26 mouse cellular contexts compared by ENCODE assay signal in genomic region chr14:123990591-123991195, GRCm38 (mm10).
DNase-seq lines count a peak whose midpoint lies in the region; TF ChIP-seq lines count a peak whose summit lies in the region.
"Had no signal": no experiment of that assay in that cellular context is flagged by ENCODE, and none has a peak within 500 bp of the region (broad histone marks: within the 10 kb centered on the region; RNA-seq: fewer than 3 reads in every experiment).

No protein-coding gene starts in this region.

- no peak overlapping the region for H3K4me3 ChIP-seq in CH12.LX (replicated peaks in 1 of 3; ENCODE audit: low read depth in 2 of 3, low read length in 2 of 3, poor library complexity in 1 of 3)
- H3K4me3 ChIP-seq: forebrain, embryonic 15.5 days; heart, embryonic 13.5 days; hindbrain, embryonic 13.5 days; limb, embryonic 13.5 days; liver, embryonic 13.5 days; midbrain, embryonic 10.5 days; neural tube, embryonic 13.5 days; stomach, embryonic 15.5 days had no signal

- no peaks in the 10 kb centered on the region for H3K9me3 ChIP-seq in CH12.LX (replicated peaks; ENCODE audit: low read length)
- H3K9me3 ChIP-seq: forebrain, embryonic 15.5 days; heart, embryonic 13.5 days; hindbrain, embryonic 13.5 days; limb, embryonic 13.5 days; liver, embryonic 13.5 days; midbrain, embryonic 10.5 days; neural tube, embryonic 13.5 days; stomach, embryonic 15.5 days had no signal

- TF ChIP-seq RAD21 in CH12.LX (IDR thresholded peaks at IDR 0.05; ENCODE audit: low read depth, low read length), result no peak

- H3K4me1 ChIP-seq in CH12.LX (ENCODE audit: control insufficient read depth in 1 of 2, insufficient read depth in 2 of 2), result peaks cover 0 to 24% of the 10 kb centered on the region in 2 experiments; a peak in 3 of 4 replicates
- H3K4me1 ChIP-seq: forebrain, embryonic 15.5 days; hindbrain, embryonic 13.5 days; limb, embryonic 13.5 days; liver, embryonic 13.5 days; midbrain, embryonic 10.5 days; stomach, embryonic 15.5 days had no signal

- H3K27ac ChIP-seq in CH12.LX (ENCODE audit: insufficient read depth, low read depth), result peak overlapping the region; percentile 31; the same call in 1 of the 2 replicates
- H3K27ac ChIP-seq: forebrain, embryonic 15.5 days; heart, embryonic 13.5 days; hindbrain, embryonic 13.5 days; limb, embryonic 13.5 days; liver, embryonic 13.5 days; macrophage; midbrain, embryonic 10.5 days; neural tube, embryonic 13.5 days; stomach, embryonic 15.5 days had no signal

- H3K4me2 ChIP-seq in CH12.LX (ENCODE audit: insufficient read depth, low read depth, poor library complexity, severe bottlenecking), result peak overlapping the region; percentile 56; the same call in 1 of the 2 replicates
- H3K4me2 ChIP-seq: forebrain, embryonic 15.5 days; heart, embryonic 13.5 days; hindbrain, embryonic 13.5 days; limb, embryonic 13.5 days; liver, embryonic 13.5 days; lung, embryonic 14.5 days; neural tube, embryonic 13.5 days; stomach, embryonic 15.5 days had no signal

- peak; percentile 79 for TF ChIP-seq EP300 in CH12.LX (IDR thresholded peaks at IDR 0.05; ENCODE audit: low read length)

- no peak for TF ChIP-seq POLR2A in CH12.LX (IDR thresholded peaks at IDR 0.05; ENCODE audit: low read depth, low read length)

- DNase-seq in adrenal gland, adult 8-10 months, result peak; percentile 24
- no peak for DNase-seq in adrenal gland, postnatal 4 days (ENCODE audit: low spot score in 2 of 2)
- DNase-seq in layer of hippocampus, adult 9-10 months (ENCODE audit: low spot score), result peak; percentile 12
- no peak for DNase-seq in layer of hippocampus, postnatal 25 days (ENCODE audit: extremely low spot score in 1 of 2, low spot score in 1 of 2)
- DNase-seq in CH12.LX (ENCODE audit: extremely low read depth), result peak; percentile 78
- DNase-seq in brain, adult 2 months (ENCODE audit: low read depth, low spot score), result peak; percentile 56
- no peak for DNase-seq in cerebellum, adult 9-10 months
- no peak for DNase-seq in lung, postnatal 10 days
- DNase-seq: B cell, adult 2 months; cerebellum, adult 18-20 months; cerebellum, postnatal 36 days; gastrocnemius, postnatal 10 days; heart, adult 11 months; kidney, adult 2 months; kidney, postnatal 36 days; liver, embryonic 13.5 days; lung, embryonic 14.5 days; right cerebral cortex, postnatal 14 days had no signal

- TF ChIP-seq CTCF in CH12.LX (conservative IDR thresholded peaks at IDR 0.05 in 1 of 2, IDR thresholded peaks at IDR 0.05 in 1 of 2; ENCODE audit: low read depth in 2 of 2, low read length in 2 of 2), result no peak

- in situ Hi-C loops in CH12.LX (cut with MboI; ENCODE audit: low pct_ligation_motif_present, low pct_unique_long_range_greater_than_20kb, low sequenced_read_pairs), result no loop called here

- H3K36me3 ChIP-seq in CH12.LX (replicated peaks in 1 of 2; ENCODE audit: control insufficient read depth in 1 of 2, insufficient read depth in 1 of 2, low read length in 1 of 2), result no peaks in the 10 kb centered on the region
- H3K36me3 ChIP-seq: forebrain, embryonic 15.5 days; heart, embryonic 13.5 days; hindbrain, embryonic 13.5 days; limb, embryonic 13.5 days; liver, embryonic 13.5 days; midbrain, embryonic 10.5 days; neural tube, embryonic 13.5 days; stomach, embryonic 15.5 days had no signal

- no peaks in the 10 kb centered on the region for H3K79me2 ChIP-seq in CH12.LX (replicated peaks; ENCODE audit: control insufficient read depth, extremely low read depth, insufficient read depth, poor library complexity, severe bottlenecking)

- H3K27me3 ChIP-seq in CH12.LX (replicated peaks), result no peaks in the 10 kb centered on the region
- H3K27me3 ChIP-seq: forebrain, embryonic 15.5 days; heart, embryonic 13.5 days; hindbrain, embryonic 13.5 days; limb, embryonic 13.5 days; liver, embryonic 13.5 days; neural tube, embryonic 13.5 days; stomach, embryonic 15.5 days had no signal

- H3K9ac ChIP-seq in CH12.LX (ENCODE audit: insufficient read depth, low read depth), result no peak overlapping the region
- H3K9ac ChIP-seq: forebrain, embryonic 15.5 days; heart, embryonic 13.5 days; hindbrain, embryonic 13.5 days; limb, embryonic 13.5 days; liver, embryonic 13.5 days; lung, embryonic 14.5 days; neural tube, embryonic 13.5 days; stomach, embryonic 15.5 days had no signal

- dilution Hi-C loops in CH12.LX (cut with MboI; ENCODE audit: extremely low pct_ligation_motif_present, extremely low pct_unique_long_range_greater_than_20kb, low sequenced_read_pairs), result no loop called here

TF ChIP-seq in CH12.LX, 34 proteins besides CTCF, POLR2A, EP300 and RAD21:
- TF ChIP-seq TCF12 (IDR thresholded peaks at IDR 0.05; ENCODE audit: low read depth, low read length) (peak; percentile 58; the same call in 1 of the 2 replicates), SMC3 (IDR thresholded peaks at IDR 0.05; ENCODE audit: low read depth, low read length) (no peak), GABPA (IDR thresholded peaks at IDR 0.05; ENCODE audit: insufficient replicate concordance, low read depth, low read length) (no peak), JUND (conservative IDR thresholded peaks at IDR 0.05; ENCODE audit: low read depth, low read length) (peak; percentile 72; the same call in 1 of the 2 replicates), MXI1 (IDR thresholded peaks at IDR 0.05; ENCODE audit: low read depth, low read length) (no peak), MAX (IDR thresholded peaks at IDR 0.05; ENCODE audit: low read length) (no peak), TBP (conservative IDR thresholded peaks at IDR 0.05; ENCODE audit: low read depth, low read length) (no peak), ELF1 (IDR thresholded peaks at IDR 0.05; ENCODE audit: low read depth, low read length) (no peak), E2F4 (IDR thresholded peaks at IDR 0.05; ENCODE audit: insufficient replicate concordance, low read depth, low read length) (no peak), RCOR1 (conservative IDR thresholded peaks at IDR 0.05; ENCODE audit: low read depth, low read length) (no peak), ZMIZ1 (IDR thresholded peaks at IDR 0.05; ENCODE audit: low read depth, low read length) (no peak), MAZ (IDR thresholded peaks at IDR 0.05; ENCODE audit: low read depth, low read length) (no peak), USF1 (IDR thresholded peaks at IDR 0.05; ENCODE audit: low read depth, low read length) (no peak), ETS1 (conservative IDR thresholded peaks at IDR 0.05; ENCODE audit: low read depth, low read length) (peak; percentile 56), JUN (IDR thresholded peaks at IDR 0.05; ENCODE audit: insufficient read depth, low read depth, low read length) (peak; percentile 68), NRF1 (IDR thresholded peaks at IDR 0.05; ENCODE audit: low read depth, low read length) (no peak), KAT2A (IDR thresholded peaks at IDR 0.05; ENCODE audit: insufficient replicate concordance, low read length) (no peak), ZNF384 (IDR thresholded peaks at IDR 0.05; ENCODE audit: low read depth, low read length) (no peak), MYC (IDR thresholded peaks at IDR 0.05; ENCODE audit: low read depth, low read length) (no peak), POLR2AphosphoS2 (IDR thresholded peaks at IDR 0.05; ENCODE audit: low read depth, low read length) (no peak), IRF4 (IDR thresholded peaks at IDR 0.05; ENCODE audit: low read depth, low read length) (peak; percentile 73), ZC3H11A (IDR thresholded peaks at IDR 0.05; ENCODE audit: low read depth, low read length) (no peak), HCFC1 (IDR thresholded peaks at IDR 0.05; ENCODE audit: low read depth, low read length) (no peak), CHD1 (IDR thresholded peaks at IDR 0.05; ENCODE audit: low read depth, low read length) (no peak), BHLHE40 (IDR thresholded peaks at IDR 0.05; ENCODE audit: low read depth, low read length) (peak; percentile 45; the same call in 1 of the 2 replicates), ZKSCAN1 (IDR thresholded peaks at IDR 0.05; ENCODE audit: borderline replicate concordance, low read depth, low read length) (no peak), MAFK (IDR thresholded peaks at IDR 0.05; ENCODE audit: insufficient replicate concordance, low read length) (no peak), PAX5 (IDR thresholded peaks at IDR 0.05; ENCODE audit: low read length) (no peak), MEF2A (IDR thresholded peaks at IDR 0.05; ENCODE audit: borderline replicate concordance, low read depth, low read length) (peak; percentile 85), USF2 (conservative IDR thresholded peaks at IDR 0.05; ENCODE audit: low read depth, low read length) (no peak), UBTF (IDR thresholded peaks at IDR 0.05; ENCODE audit: low read depth, low read length) (no peak)

Comparison
In these comparisons a context has a peak if more than half of its experiments do, and no peak if none do; other contexts are left out.
1. DNase-seq: peak in adrenal gland, adult 8-10 months (single experiment), layer of hippocampus, adult 9-10 months (single experiment), CH12.LX (single experiment) and brain, adult 2 months (single experiment); none in adrenal gland, postnatal 4 days (0 of 2), layer of hippocampus, postnatal 25 days (0 of 2), cerebellum, adult 9-10 months (single experiment) and lung, postnatal 10 days (single experiment).